Mouse (Mus musculus): ENCODE measurements at regions not wholly inside any gene's neighbourhood (a gene's known extent, or its start where the extent isn't known, plus 50 kb on each side); places are given as distances from the start of the nearest gene placed in this dataset.

- DNase-seq (ENCODE audit: low spot score in 2 of 2) = no peak
Observed at GRCm38 (mm10) chr11:32990201-32990600, 157.0 kb downstream of the Fgf18 start.

DNA sequence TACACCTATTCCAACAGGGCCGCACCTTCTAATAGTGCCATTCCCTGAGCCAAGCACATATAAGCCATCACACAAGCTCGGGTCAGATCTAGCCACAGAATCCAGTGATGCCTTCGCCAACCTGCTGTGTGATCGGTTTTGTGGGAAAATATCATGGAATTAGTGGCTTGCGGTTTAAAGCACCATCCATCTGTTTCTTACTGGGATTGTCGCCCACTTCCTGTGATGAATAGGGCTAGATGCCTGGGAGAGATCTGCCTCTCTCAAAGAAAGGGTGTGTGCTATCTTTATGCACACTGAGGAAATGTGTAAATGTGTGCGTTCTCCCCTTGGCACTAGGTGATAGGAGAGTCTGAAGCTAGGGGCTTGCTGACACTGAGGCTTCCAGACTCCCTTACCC is 154.5 kb upstream of the Smim23 start:
- no peak for DNase-seq (ENCODE audit: low spot score in 2 of 2)

GRCm38 (mm10) chr11:32976572-32976971 is 152.2 kb upstream of the Smim23 start:
- no peak for DNase-seq (ENCODE audit: low spot score in 2 of 2)

GRCm38 (mm10) chr11:32973453-32973852 is 149.0 kb upstream of the Smim23 start:
- DNase-seq (ENCODE audit: low spot score in 2 of 2) = no peak

DNA sequence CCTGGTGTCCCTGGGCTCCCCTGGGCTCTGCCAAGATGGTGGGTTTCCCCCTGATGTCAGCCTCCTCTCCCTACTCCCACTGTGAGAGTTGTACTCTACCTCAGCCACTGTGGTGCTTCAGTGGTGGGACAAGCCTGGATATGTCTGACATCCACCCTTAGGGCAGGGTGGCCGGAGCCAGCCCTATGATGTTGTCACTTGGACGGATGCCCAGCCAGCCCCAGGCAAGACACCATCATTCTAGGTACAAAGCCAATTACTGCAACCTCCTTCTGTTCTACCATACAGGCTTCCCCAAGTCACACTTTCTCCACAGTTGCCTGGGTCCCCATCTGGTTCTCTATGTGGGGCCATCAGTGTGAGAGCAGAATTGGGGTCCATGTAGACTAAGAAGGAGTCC is 141.0 kb upstream of the Smim23 start:
- no peak for DNase-seq (ENCODE audit: low spot score in 2 of 2)

DNA sequence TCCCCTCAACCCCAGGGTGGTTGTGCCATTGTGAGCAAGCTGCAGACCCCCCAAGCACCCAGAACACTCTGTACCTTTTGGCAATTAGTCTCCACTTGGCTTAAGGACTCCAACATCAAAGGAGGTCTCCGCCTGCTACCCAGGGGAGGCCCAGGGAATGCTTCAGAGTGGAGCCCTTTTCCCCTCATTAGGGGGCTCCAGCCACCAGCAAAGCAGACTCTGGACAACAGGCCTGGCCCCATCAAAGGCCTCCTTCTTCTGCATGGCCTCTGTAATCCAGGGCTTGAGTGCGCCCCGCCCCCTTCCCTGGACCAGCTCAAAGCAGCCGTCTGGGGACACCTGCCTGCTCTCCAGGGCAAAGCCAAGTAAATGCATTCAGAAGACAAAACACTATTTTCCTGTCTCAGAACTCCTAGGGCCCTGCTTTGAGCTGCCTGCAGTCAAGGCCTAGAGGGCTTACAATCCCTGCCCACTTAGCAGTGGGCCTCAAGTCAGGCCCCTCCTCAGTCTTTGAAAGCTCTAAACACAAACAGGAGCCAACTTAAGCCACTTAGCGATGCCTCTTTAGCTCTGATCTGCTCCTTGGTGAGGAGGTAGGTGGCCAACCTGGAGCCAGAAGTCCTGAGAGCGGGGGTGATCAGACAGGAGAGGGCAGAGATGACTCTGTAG is 139.4 kb upstream of the Smim23 start:
- no peak for DNase-seq (ENCODE audit: low spot score in 2 of 2)

DNA sequence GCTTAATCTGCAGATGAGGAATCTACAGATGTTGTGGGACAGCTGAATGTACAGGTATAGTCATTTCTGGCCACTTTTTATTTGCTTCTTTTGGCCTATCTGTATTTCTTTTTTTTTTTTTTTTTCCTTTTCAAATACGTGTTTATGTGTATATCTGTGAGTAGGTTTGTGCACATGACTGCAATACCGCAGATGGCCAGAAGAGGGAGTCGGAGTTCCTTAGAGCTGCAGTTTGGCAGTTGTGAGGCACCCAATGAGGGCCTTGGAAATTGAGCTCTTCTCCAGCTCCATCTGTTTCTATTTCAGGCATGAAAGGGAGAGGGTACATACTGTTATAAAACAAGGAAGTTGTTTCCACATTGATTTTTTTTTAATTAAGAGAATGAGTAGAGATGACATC is 137.2 kb upstream of the Smim23 start:
- DNase-seq (ENCODE audit: low spot score in 2 of 2) = no peak

- no peak for DNase-seq (ENCODE audit: low spot score in 2 of 2)
Observed at GRCm38 (mm10) chr11:32958961-32959360, 134.6 kb upstream of the Smim23 start.

DNA sequence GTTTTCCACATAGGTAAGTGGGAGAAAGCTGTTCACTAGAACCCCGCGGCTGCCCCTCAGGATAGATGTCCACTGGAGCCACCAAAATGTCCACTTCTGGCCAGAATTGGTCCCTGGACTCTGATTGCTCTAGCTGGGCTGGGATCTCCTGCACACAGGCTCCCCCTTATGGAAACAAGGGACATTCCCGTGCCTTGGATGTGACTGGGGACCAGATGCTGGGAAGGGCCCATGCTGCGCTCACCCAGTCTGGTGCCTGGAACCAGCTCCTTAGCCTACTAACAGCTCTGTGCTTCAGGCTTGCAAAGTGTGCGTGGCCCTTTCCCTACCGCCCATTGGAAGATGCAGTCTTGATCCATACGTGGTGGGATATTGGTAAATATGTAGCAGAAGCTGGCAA is 132.6 kb upstream of the Smim23 start:
- no peak for DNase-seq (ENCODE audit: low spot score in 2 of 2)

DNA sequence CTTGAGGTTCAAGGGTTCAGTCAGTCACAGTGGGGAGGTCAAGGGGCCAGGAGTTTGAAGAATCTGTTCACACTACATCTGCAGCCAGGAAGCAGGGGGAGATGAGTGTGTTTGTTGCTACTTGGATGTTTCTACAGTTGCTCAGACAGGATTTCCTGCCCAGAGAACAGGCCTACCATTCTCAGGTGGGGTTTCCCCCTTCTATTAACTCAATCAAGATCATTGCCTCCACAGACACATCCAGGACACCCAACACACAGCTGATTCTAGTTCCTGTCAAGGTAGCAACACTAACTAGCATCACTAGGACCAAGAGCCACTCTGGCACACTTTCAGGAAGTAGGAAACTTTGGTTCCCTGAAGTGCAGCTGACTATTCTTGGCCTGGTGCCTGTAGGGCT is 127.9 kb upstream of the Smim23 start:
- no peak for DNase-seq (ENCODE audit: low spot score in 2 of 2)

GRCm38 (mm10) chr11:32948132-32948531 is 123.7 kb upstream of the Smim23 start:
- DNase-seq (ENCODE audit: low spot score in 2 of 2) = no peak

GRCm38 (mm10) chr11:32946481-32947001 is 122.1 kb upstream of the Smim23 start:
- no peak for DNase-seq (ENCODE audit: low spot score in 2 of 2)

DNA sequence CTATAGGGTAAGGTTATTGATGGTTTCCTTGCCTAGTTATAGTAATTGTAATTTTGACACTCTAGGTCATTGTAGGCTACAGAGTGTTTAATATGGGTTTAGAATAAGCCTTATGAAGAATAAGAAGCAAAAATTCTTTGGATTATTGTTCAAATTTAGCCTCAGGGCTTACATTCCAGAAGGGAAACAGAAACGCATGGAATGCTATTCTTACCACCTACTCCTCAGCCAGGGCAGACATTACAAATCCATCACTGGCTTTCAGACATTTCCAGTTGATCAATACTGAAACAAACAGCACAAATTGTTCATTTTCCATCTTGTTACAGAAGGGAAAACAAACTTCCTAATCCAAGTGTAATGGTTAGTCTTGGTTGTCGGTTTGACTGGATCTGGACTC is 120.7 kb upstream of the Smim23 start:
- DNase-seq (ENCODE audit: low spot score in 2 of 2) = no peak

DNA sequence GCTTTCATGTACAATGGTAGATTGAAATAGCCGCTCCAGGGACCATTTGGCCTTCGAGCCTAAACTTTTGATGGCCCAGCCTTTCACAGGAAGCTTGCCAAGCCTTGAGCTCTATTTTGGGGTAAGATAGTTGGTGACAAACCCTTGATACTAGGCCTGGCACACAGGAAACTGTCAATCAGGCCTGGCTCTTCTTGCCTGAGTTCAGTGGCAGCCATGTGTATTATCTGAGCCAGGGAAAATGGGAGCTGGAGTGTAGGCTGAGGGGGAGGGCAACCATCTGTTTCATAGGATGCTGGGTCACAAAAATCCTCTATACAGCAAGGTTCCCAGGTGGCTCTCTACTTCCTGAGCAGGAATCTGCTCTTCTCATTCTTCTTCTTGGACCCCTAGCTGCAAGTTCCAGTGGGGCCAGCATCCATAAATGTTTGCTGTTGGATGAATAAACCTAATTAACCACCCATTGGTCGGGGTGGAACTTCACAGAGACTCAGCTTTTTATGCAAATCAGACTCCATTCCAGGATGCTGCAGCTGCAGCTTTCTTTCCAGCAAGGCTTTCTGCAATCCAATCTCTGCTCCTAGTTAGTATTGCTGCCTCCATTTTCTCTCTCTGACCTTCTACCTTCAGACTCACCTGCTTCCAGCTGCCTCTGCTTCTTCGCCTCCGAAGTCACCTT is 117.1 kb upstream of the Smim23 start:
- DNase-seq (ENCODE audit: low spot score in 2 of 2) = no peak

DNA sequence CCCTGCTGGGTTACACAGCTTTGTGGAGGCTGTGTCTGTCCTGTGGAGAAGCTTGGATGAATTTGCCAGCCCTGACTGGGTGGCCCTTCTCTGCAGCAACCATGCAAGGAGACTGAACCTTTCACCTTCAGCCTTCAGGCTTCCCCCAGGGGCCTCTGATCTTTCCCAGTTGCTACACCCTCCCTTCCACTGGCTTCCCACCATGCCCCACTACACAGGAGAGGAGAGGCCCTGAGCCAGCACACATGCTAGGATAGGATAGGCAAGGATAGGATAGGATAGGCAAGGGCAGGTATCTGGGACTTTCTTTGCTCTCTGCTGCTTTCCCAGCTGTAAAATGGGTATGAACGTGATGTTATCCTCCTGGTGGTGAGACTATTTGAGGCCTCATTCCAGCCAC is 114.7 kb upstream of the Smim23 start:
- DNase-seq (ENCODE audit: low spot score in 2 of 2) = no peak

GRCm38 (mm10) chr11:32937167-32937566 is 112.8 kb upstream of the Smim23 start:
- peak in 1 of 2 experiments; percentile 47 for DNase-seq (ENCODE audit: low spot score in 2 of 2)

DNA sequence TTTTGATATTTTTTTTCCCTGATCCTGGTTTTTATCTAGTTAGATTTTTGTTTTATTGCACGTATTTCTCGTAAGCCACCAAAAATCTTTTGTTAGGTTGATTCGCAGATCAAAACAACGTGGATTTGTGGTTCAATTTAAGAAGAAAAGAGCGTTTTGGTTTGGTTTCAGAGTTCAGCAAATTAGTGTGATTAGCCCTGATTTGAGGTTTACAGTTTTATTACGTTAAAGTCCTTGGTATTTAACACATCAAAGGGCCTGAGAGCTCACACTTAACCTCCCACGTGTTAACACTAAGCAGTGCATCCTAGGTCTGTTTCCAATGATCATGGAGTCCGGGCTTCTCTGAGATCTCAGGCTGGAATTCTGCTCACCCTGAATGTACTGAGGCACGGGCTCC is 107.5 kb upstream of the Smim23 start:
- no peak for DNase-seq (ENCODE audit: low spot score in 2 of 2)

GRCm38 (mm10) chr11:32931018-32931417 is 106.6 kb upstream of the Smim23 start:
- DNase-seq (ENCODE audit: low spot score in 2 of 2) = no peak

GRCm38 (mm10) chr11:32928837-32929236 is 104.4 kb upstream of the Smim23 start:
- no peak for DNase-seq (ENCODE audit: low spot score in 2 of 2)

GRCm38 (mm10) chr11:32925421-32926271 is 101.2 kb upstream of the Smim23 start:
- peak; percentile 58 to 76 for DNase-seq (ENCODE audit: low spot score in 2 of 2)

GRCm38 (mm10) chr11:32924932-32925331 is 100.5 kb upstream of the Smim23 start:
- no peak for DNase-seq (ENCODE audit: low spot score in 2 of 2)

GRCm38 (mm10) chr11:32913071-32913470 is 88.7 kb upstream of the Smim23 start:
- no peak for DNase-seq (ENCODE audit: low spot score in 2 of 2)

Measured in urinary bladder, postnatal 4 days (tissue).